Mouse (Mus musculus): Measurements from ENCODE around the gene Cby1. TPM values are rescaled to one million over a fixed set of nuclear protein-coding genes. Genes with fewer than 3 reads are reported as not detected.
A peak's percentile ranks its signal among the peaks of the same experiment; 100 is the strongest.

Cby1 gene
- polyA plus RNA-seq, 1 experiment, result 7.1 TPM

DNA sequence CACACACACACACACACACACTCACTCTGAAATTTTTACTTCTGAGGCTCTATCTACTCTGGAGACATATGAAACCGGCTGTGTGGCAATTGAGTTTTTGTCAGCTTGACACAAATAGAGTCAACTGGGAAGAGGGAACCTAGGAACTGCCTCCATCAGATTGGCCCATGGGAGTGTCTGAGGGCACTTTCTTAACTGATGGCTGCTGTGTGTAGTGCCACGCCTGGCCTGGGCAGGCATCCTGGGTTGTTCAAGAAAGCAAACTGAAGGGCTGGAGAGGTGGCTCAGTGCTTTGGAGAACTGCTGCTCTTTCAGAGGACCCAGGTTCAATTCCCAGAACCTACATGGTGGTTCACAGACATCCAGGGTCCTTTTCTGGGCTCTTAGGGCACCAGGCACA is 13.5 kb upstream of the Cby1 start:
- Histone ChIP-seq H3K9me3 (ENCODE audit: control insufficient read depth, low read length) (no peaks in the 10 kb centered on the region), H3K27me3 (ENCODE audit: control insufficient read depth) (no peaks in the 10 kb centered on the region; the same call in 1 of the 2 replicates), H3K4me1 (ENCODE audit: control insufficient read depth) (peaks cover 3% of the 10 kb centered on the region; the same call in 1 of the 2 replicates), H3K36me3 (ENCODE audit: control insufficient read depth) (no peaks in the 10 kb centered on the region), H3K4me3 (replicated peaks) (no peak overlapping the region)
- TF ChIP-seq TAL1 (IDR thresholded peaks at IDR 0.05; ENCODE audit: low read length) (no peak), GATA1 (IDR thresholded peaks at IDR 0.05; ENCODE audit: low read length) (no peak)

DNA sequence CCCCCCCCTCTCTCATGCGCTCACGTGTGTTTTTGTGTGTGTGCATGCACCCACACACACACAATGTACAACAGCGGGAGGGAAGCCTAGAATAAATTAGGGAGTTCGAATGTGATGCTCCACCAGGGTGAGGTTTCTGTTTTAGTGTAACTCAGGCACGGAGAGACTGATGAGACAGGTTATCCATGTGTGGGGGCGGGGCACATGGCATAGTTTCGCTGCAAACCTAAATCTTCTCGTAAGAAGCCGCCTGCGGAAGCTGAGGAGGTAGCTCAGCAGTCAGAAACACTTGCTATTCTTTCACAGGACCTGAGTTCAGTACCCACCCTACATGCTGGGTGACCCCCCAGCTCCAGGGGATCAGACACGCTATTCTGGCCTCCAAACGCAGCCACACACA is 10.9 kb upstream of the Cby1 start:
- Histone ChIP-seq H3K4me1 (ENCODE audit: control insufficient read depth) (peaks cover 3% of the 10 kb centered on the region; the same call in 1 of the 2 replicates), H3K36me3 (ENCODE audit: control insufficient read depth) (no peaks in the 10 kb centered on the region), H3K9me3 (ENCODE audit: control insufficient read depth, low read length) (no peaks in the 10 kb centered on the region), H3K27me3 (ENCODE audit: control insufficient read depth) (no peaks in the 10 kb centered on the region), H3K4me3 (replicated peaks) (no peak overlapping the region)
- TF ChIP-seq GATA1 (IDR thresholded peaks at IDR 0.05; ENCODE audit: low read length) (no peak), TAL1 (IDR thresholded peaks at IDR 0.05; ENCODE audit: low read length) (no peak)

DNA sequence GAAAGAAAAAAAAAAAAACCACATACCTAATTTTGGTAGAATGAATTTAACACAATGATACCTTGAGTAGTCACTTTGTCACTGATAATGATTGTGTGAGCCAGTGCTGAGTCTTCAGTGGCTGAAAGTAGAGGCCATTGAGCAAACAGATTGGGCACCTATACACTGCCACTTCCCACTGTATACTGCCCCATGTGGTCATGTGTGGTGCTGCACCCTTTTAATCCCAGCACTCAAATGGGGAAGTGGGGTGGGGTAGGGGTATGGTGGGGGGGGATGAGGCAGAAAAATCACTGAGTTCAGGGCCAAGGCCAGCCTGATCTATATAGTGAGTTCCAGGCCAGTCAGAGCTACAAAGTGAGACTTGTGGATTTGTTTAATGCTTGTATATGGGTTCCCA is 8.4 kb upstream of the Cby1 start:
- Histone ChIP-seq H3K27me3 (ENCODE audit: control insufficient read depth) (no peaks in the 10 kb centered on the region), H3K9me3 (ENCODE audit: control insufficient read depth, low read length) (no peaks in the 10 kb centered on the region), H3K4me3 (replicated peaks) (no peak overlapping the region), H3K36me3 (ENCODE audit: control insufficient read depth) (no peaks in the 10 kb centered on the region), H3K4me1 (ENCODE audit: control insufficient read depth) (peaks cover 2% of the 10 kb centered on the region; the same call in 1 of the 2 replicates)
- TF ChIP-seq GATA1 (IDR thresholded peaks at IDR 0.05; ENCODE audit: low read length), result no peak
- no peak for TF ChIP-seq TAL1 (IDR thresholded peaks at IDR 0.05; ENCODE audit: low read length)

DNA sequence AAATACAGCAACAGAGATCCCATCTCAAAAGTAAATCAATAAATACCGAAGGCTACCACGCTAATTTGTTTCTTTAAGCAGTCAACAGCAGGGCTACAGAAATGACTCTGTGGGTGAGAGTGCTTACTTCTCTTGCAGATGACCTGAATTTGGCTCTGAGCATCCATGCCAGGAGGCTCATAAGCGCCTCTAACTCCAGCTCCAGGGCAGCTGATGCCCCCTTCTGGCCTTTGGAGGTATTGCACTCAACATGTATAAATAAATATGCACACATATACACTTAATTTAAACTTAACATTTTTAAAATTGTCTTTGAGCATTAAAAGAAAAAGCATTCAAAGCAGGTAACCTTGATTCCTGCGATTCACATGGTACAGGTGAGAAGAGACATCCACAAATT is 7.5 kb upstream of the Cby1 start:
- no peak overlapping the region for H3K4me3 ChIP-seq (replicated peaks)
- no peaks in the 10 kb centered on the region; the same call in 1 of the 2 replicates for H3K4me1 ChIP-seq (ENCODE audit: control insufficient read depth)
- no peaks in the 10 kb centered on the region for H3K36me3 ChIP-seq (ENCODE audit: control insufficient read depth)
- no peaks in the 10 kb centered on the region for H3K27me3 ChIP-seq (ENCODE audit: control insufficient read depth)
- H3K9me3 ChIP-seq (ENCODE audit: control insufficient read depth, low read length), result no peaks in the 10 kb centered on the region
- no peak for TF ChIP-seq TAL1 (IDR thresholded peaks at IDR 0.05; ENCODE audit: low read length)
- TF ChIP-seq GATA1 (IDR thresholded peaks at IDR 0.05; ENCODE audit: low read length), result no peak

DNA sequence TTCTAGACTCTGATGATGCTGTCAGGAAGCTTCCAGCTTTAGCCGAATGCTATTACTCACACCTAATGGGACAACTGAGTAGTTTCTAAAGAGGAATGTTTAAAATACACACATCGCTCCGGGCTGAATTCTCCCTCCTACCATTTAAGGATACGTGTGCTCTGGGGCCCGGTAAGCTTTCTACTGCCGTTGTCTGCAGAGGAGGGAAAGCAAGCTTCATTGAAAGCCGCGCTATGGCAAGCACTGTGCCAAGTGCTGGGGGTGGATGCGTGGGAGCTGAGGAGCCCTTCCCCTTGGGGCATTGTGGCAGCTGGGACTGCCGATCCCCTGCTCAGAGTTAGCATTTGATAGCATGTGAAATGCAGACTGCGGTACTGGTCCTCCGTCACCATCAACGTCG is 2.5 kb upstream of the Cby1 start:
- H3K4me3 ChIP-seq (replicated peaks), result no peak overlapping the region
- no peaks in the 10 kb centered on the region for H3K9me3 ChIP-seq (ENCODE audit: control insufficient read depth, low read length)
- TF ChIP-seq TAL1 (IDR thresholded peaks at IDR 0.05; ENCODE audit: low read length), result no peak
- no peak for TF ChIP-seq GATA1 (IDR thresholded peaks at IDR 0.05; ENCODE audit: low read length)
- H3K4me1 ChIP-seq (ENCODE audit: control insufficient read depth), result peaks cover 30% of the 10 kb centered on the region
- no peaks in the 10 kb centered on the region for H3K27me3 ChIP-seq (ENCODE audit: control insufficient read depth)
- peaks cover 3% of the 10 kb centered on the region for H3K36me3 ChIP-seq (ENCODE audit: control insufficient read depth)

DNA sequence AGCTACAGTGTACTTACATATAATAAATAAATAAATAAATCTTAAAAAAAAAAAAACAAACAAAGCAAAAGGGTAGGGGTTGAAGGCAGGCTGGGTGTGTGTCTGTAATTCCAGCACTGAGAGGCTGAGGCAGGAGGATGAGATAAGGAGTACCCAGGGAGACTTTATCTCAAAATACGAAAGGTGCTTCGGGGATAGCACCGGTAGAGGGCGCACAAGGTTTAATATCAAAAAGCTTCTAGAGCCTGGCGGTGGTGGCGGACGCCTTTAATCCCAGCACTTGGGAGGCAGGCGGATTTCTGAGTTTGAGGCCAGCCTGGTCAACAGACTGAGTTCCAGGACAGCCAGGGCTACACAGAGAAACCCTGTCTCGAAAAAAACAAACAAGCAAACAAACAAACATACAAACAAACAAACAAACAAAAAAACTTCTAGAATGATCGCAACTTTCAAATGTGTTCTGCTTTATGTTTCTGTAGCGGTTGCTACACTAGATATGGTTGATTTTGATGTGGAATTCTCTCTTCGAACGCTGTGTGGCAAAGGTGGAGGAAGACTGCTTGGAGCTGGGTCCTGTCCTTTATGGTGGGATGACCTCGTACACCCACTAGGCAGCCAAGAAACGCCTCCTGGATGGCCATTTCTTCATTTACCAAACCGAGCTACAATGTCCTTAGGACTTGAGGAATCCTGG is 1.0 kb upstream of the Cby1 start:
- Histone ChIP-seq H3K9me3 (ENCODE audit: control insufficient read depth, low read length) (peaks cover 4% of the 10 kb centered on the region), H3K4me1 (ENCODE audit: control insufficient read depth) (peaks cover 30% of the 10 kb centered on the region), H3K36me3 (ENCODE audit: control insufficient read depth) (peaks cover 14% of the 10 kb centered on the region), H3K4me3 (replicated peaks) (peak overlapping the region; percentile 83), H3K27me3 (ENCODE audit: control insufficient read depth) (no peaks in the 10 kb centered on the region)
- peak; percentile 55; the same call in 1 of the 2 replicates for TF ChIP-seq GATA1 (IDR thresholded peaks at IDR 0.05; ENCODE audit: low read length)
- no peak for TF ChIP-seq TAL1 (IDR thresholded peaks at IDR 0.05; ENCODE audit: low read length)

DNA sequence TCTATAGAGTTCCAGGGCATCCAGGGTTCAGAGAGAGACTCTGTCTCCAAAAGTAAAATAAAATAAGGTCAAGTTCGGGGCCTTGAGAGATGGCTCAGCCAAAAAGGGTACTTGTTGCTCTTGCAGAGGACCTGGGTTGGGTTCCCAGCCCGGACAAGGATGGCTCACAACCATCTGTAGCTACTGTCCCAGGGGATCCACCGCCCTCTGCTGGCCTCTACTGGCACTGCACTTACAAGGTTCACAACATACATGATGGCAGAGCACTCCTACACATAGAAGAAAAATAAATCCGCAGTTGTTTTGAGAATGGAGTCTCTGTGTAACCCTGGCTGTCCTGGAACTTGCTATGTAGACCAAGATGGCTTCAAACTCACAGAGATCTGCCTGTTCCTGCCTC is 2.9 kb downstream of the Cby1 start:
- no peak overlapping the region for H3K4me3 ChIP-seq (replicated peaks)
- TF ChIP-seq TAL1 (IDR thresholded peaks at IDR 0.05; ENCODE audit: low read length) (no peak), GATA1 (IDR thresholded peaks at IDR 0.05; ENCODE audit: low read length) (no peak)
- H3K9me3 ChIP-seq (ENCODE audit: control insufficient read depth, low read length), result peaks cover 4% of the 10 kb centered on the region
- H3K27me3 ChIP-seq (ENCODE audit: control insufficient read depth), result no peaks in the 10 kb centered on the region
- peaks cover 30% of the 10 kb centered on the region for H3K4me1 ChIP-seq (ENCODE audit: control insufficient read depth)
- peaks cover 33% of the 10 kb centered on the region for H3K36me3 ChIP-seq (ENCODE audit: control insufficient read depth)

DNA sequence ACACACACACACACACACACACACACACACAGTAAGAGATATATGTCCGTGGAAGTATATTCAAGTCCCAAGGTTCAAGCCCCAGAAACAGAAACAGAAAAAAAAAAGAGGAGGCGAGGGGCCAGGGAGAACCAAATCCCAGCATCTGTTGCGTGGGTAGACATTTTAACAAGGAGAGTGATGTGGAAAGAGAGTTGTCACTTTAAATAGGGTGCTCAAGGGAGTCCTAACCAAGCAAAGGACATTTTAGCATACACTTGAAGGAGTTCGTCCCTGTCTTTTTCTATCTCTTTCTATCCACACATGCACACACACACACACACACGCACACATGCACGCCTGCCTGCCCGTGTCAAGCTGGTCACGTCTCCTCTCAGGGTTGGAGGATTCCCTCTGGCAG is 5.7 kb downstream of the Cby1 start:
- H3K4me1 ChIP-seq (ENCODE audit: control insufficient read depth), result peaks cover 11% of the 10 kb centered on the region
- TF ChIP-seq GATA1 (IDR thresholded peaks at IDR 0.05; ENCODE audit: low read length) (no peak), TAL1 (IDR thresholded peaks at IDR 0.05; ENCODE audit: low read length) (no peak)
- H3K36me3 ChIP-seq (ENCODE audit: control insufficient read depth), result peaks cover 42% of the 10 kb centered on the region
- no peaks in the 10 kb centered on the region for H3K27me3 ChIP-seq (ENCODE audit: control insufficient read depth)
- H3K4me3 ChIP-seq (replicated peaks), result no peak overlapping the region
- peaks cover 4% of the 10 kb centered on the region for H3K9me3 ChIP-seq (ENCODE audit: control insufficient read depth, low read length)

DNA sequence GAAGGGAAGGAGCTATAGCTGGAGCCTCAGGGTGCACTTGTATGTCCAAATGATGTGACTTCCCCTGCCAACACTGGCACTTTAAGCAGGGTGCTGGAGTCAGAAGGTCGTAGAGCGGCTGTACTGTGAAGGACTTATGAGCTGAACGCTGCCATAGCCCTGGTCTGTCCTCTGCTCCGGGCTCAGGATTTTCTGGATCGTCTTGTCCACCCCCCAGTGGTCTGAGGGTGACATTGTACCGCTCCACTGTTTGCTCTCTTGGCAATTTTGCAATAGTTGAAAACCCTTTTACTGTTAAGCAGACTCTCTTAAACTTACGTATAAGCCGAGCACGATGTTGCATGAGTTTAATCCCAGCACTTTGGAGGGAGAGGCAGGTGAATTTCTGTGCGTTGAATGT is 10.2 kb downstream of the Cby1 start:
- peaks cover 50% of the 10 kb centered on the region for H3K36me3 ChIP-seq (ENCODE audit: control insufficient read depth)
- TF ChIP-seq GATA1 (IDR thresholded peaks at IDR 0.05; ENCODE audit: low read length) (no peak), TAL1 (IDR thresholded peaks at IDR 0.05; ENCODE audit: low read length) (no peak)
- peaks cover 22% of the 10 kb centered on the region for H3K4me1 ChIP-seq (ENCODE audit: control insufficient read depth)
- no peaks in the 10 kb centered on the region for H3K9me3 ChIP-seq (ENCODE audit: control insufficient read depth, low read length)
- no peaks in the 10 kb centered on the region for H3K27me3 ChIP-seq (ENCODE audit: control insufficient read depth)
- H3K4me3 ChIP-seq (replicated peaks), result no peak overlapping the region

Measured in erythroblast, embryonic 14.5 days (primary cell).